Mouse (Mus musculus) spleen, postnatal 4 days (tissue): ENCODE results near the gene Cpe.
"Not testable (repeated sequence)": the region's sequence is repeated elsewhere in the genome, so short reads cannot be mapped to it uniquely, and the experiment has no call there.

Experiments used
- DNase-seq, 2 experiments: peaks; one replicate each; pipeline ENCODE4 v3.0.0; 2022; ENCODE audit warnings: low spot score in 2 of 2

Gene Cpe

DNA sequence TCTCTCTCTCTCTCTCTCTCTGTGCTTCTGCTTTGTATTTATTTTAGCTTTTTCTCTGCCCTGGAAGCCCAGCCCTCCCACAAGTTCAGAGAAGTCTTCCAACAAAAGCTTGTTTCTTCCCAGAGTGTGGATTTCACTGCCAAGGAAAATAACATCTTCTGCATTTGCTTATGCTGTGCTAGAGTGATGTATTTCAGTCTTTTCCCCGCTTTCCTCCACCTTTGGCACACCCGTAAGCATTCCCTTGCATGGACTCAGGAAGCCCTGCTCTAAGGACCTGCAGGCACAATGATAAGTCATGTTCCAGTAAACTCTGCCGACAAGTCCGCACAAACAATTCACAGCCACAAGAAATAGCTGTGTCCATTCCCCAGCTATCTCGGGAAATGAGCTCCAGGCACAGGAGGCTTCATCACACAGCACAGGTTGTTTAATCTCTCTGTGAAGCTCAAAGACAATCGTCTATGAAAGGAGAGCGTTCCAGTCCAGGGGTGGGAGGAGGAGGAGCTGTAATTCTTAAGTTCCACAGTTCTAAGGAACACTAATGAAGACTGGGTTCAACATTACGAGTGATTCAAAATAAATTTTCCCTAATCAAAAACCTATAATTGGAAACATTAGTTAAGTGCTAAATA lies 17.8 kb downstream of the Cpe start:
- no peak for DNase-seq

DNA sequence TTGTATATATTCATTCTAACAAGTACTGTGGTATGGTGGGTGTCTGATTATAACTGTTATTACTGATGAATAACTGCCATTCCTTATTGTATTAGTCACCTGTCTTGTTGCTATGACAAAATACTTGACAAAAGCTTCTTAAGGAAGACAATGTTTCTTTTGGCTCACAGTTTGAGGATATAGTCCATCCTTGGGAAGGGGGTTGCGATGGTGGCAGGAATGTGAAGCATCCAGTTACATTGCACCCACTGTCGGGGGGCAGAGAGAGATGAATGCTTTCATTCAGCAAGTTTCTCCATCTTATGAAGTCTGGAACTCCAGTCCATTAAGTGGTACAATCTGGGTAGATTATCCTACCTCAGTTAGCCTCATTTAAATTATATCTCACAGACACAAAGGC lies 19.9 kb downstream of the Cpe start:
- no peak for DNase-seq

DNA sequence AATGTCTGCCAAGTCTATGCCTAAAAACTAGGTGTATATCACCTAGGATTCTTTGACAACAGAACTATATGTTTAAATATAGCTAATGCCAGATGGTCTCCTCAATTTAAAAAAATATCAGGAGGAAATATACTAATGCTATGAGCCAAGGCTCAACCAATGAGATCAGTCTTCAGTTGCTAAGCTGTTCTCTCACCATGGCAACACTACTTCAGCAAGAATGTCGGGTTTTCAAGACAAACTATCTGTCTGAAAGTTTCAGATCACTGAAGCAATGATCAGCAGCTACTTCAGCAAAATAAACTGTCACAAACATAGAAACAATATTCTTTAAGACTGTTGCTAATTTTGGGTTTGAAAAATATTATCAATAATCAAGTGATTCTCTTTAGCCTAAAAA lies 20.9 kb downstream of the Cpe start:
- DNase-seq = no peak

DNA sequence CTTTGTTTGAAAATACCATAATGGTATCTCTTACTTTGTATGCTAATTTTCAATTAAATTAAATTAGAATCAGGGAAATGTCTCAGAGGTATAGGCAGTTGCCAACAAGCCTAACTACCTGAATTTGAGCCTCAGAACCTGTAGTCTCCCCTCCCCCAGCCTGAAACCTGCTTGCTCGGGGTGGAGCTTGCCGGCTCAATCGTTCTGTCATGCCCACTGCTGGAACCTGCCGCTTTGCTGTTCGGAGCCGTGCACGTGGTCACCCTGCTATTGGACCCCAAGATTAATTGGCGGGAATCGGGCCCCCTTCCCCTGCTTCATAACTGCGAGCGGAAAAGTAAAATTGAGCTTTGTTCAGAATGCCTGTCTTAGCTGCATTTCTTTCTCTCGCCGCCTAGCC lies 26.5 kb downstream of the Cpe start:
- not testable (repeated sequence) for DNase-seq

DNA sequence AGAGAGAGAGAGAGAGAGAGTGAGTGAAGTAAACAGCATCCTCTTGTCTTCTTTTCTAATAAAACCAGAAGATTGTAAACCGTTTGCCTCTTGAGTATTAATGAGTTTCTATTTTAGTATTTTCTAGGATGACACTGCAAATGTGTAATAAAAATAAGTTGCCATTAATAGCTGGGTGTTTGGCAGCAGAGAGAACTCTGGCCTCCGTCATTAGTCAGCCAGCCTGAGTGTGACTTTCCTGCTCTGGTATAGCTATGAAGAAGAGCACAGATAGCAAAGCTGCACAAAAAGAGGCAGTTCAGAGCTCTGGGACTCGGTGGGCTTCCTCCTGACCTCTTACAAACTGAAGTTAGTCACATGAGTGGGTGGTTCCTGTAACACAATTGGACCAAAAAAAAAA lies 27.3 kb downstream of the Cpe start:
- DNase-seq = no peak

DNA sequence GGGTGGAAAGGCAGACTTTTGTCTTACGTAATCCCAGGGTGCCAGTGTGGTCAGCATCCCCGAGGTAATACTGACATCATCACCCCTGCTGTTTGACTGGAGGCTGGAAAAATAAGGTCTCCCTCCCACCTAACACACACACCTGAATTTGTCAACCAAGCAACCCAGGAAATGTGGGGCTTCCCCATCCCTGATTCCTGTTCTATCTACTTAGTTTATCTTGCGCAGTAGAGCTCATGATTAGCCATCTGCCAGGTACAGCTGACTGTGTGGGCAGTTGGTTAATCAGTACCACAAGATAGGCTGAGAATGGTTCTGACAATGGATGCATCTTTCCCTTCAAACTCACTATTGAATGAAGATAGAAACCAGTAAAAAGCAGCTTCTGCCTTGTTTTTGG lies 28.0 kb downstream of the Cpe start:
- no peak for DNase-seq

DNA sequence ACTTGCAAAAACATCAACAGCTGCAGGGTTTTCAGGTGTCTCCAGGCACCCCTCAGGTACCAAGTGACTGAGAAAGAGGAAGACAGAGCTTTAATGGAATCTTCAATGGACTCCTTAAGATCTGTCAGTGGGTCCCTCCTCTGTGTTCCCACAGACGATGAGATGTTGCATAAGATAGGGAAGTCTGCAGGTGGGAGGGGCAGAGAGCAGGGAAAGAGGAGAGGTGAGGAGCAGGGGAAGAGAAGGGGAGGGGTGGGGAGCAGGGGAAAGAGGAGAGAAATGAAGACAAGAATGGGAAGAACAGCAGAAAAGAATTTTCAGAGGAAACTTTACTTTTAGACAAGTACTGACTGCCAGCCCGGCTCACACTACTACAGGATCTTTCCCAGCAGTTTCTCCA lies 28.5 kb downstream of the Cpe start:
- DNase-seq = no peak

DNA sequence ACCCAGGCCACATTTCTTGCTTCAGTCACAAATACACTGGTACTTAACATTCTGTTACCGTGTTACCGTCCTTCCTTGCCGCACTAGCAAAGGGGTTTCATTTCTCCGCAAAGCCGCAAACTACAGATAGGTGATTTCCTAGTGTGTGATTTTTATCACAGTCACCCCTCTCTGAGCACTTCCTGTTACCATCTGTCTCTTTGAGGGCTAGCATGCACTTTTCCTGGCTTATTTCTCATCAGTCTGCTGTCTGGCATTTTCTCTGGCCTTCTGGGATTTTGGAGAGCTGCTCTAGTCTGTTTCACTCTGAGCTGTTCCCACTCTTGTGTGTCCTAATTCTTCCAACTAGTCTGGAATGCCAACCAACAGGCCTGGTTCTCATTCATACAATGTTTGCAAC lies 33.8 kb downstream of the Cpe start:
- no peak for DNase-seq

DNA sequence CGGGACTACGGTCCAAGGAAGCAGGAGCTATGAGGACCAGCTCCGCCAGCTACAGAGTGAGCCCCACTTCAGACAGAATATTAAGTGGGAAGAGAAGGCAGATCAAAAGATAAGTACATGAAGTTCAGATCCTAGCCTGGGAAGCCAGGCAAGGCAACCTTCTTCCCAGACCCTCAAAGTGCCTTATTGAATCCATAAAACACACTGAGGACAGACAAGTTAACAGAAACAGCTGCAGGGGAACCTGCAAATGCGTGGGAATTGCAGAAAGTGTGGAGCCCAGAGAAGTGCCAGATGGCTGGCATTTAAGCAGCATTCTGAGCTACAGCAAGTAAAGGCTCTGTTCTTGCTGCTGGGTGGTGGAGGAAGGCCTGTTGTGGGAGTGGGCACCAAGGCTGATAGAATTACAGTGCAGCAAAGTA lies 34.9 kb downstream of the Cpe start:
- no peak for DNase-seq

DNA sequence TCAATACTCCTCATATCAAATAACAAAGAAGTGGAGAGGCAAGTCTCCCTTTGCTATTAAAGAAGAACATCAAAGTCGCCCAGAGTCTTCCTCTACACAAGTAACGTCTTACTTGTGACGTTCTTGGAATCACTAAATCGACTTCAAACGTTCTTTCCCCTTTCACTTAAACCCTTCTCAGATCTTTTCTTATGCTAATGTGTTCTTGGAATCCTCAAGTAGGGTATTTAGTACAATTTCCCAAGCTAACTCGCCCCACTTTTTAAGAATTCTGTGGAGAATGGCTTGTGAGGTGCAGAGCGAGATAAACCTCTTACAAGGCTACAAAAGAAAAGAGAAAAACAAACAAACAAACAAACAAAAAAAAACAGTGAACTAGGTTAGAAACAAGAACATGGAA lies 35.3 kb downstream of the Cpe start:
- no peak for DNase-seq

DNA sequence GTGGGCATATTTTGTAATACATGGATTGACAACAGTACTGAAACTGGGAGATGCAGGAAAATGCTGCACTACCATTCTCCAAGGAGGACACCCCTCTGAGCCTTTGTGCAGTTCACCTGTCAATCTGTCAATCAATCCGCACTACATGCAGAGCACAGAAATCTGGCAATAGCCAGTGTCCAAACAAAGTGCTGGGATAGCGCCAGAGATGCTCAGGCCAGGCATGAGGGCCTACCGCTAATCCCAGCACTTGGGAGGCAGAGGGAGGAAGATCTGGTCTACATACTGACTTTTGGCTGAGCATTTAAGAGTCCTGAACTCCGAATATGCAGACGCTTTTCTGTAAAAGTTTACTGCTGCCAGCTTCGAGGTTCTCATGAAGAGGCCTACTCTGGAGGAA lies 37.0 kb downstream of the Cpe start:
- DNase-seq = no peak

DNA sequence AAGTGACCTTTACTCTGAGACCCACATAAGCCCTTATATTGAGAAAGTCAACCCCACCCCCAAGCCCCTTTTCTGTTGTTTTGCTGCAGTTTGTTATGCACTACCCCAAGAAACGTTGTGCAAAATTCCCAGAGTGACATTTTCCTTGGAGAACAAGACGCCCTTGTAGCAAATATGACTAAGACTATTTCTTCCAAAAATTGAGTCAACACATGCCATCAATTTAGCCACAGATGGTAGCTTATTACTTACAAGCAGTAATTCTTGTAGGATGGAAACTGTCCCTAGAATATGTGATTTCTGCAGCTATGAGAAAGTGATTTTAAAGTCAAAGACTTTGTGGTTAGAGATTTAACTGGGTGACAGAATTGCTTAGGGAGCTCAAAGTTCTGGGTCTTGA lies 37.8 kb downstream of the Cpe start:
- no peak for DNase-seq

DNA sequence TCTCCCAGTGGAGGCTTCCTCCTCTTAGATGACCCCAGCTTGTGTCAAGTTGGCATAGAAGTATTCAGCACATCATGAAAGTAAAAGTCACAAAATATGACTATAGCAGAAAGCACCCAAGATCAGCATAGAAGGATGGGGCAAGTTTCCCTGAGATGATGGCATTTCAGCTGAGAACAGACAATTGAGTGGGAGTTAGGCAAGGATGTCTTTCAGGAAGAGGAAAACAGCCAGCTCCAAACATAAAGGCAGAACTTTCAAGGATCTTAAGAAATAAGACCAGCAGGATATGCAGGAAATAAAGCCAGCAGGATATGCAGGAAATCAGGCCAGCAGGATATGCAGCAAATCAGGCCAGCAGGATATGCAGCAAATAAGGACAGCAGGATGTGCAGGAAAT lies 40.6 kb downstream of the Cpe start:
- DNase-seq = no peak

DNA sequence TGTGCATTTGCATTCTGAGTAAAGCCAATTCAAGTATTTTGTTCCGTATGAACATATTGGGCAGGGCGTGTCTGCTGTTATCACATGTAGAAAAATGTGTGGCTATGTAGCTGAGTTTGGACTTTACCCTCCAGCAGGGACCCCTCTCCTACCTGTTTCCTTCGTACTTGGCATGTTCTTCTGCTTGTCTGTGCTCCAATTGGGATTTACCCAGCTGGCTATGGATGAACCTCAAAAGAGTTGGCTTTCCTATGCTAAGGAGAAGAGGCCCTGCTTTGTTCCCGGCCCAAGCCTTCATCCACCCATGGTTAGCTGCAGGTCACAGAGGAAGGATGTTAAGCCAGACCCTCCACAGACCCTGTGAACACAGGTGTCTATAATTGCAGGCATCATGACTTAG lies 44.8 kb downstream of the Cpe start:
- no peak for DNase-seq

DNA sequence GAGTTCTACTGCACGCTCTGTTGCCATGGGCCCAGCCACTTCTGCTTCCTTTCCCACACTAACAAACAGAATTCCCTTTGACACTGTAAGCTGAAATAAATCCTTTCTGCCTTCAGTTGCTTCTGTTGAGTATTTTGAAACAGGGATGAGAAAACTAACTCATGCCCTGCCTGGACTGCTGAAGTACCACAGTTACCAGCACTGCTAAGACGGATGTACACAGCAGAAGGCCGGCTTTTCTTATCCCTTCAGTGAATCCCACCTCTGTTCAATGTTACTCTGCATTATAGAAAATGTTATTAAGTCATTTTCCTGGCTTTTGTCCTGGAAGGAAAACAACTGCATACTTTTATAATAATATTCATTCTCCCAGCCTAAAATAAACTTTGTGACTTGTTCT lies 45.7 kb downstream of the Cpe start:
- DNase-seq = no peak

DNA sequence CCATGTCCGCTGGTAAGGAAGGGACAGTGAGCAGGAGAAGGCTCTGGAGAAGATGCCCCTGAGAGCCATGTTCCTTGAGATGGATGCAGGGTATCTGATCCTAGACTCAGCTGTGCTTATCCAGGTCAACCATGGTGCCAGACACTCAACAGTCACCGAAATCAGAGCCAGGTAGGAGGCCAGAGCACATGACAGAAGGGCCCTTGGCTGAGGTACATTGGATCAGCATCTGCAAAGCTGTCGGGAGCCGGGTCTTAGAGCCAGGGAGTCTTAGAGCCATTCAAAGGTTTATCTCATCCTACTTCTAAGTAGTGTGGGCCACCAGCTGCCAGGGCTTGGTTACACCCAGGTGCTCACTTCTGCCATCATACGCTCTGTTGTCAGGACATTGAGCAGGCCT lies 46.4 kb downstream of the Cpe start:
- no peak for DNase-seq

DNA sequence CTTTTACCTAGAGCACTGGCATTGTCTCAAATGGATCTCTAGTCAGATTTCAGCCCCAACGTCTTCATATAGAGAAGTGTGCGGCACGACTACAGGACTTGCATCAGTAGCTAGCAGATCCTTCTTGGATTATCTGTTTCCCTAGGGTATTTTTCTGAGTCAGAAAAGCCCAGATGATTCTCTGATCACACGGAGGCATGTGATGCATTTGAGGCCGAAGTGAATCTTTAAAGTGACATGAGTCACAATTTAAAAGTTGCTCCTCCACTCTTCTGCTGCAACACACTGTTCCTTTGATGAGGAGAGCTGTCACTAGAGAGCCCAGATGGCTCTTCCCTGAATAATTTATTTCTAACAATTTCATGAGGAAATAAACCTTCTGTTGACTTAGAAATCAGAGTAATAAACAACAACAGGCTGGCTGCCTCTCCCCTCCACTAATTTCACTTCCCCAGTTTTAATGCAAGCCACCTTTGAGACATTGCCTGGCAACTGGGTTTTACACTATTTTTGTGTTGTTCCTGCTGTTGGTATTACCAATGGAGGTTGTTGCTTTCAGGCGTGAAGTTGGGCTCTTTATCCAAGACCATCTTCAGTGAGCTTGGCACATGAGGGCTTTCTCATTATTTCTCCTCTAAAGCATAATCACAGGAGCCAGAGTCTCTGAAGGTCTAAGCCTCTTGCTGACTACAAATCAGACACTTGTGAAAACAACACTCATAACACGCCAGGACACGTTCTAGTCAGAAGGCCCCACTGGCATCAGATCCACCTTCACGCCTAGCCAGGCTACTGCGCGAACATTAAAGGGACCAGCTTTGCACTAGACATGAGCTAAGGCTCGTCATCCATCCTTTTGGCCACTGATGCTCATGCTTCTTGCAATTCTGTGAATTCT lies 48.5 kb downstream of the Cpe start:
- no peak for DNase-seq

DNA sequence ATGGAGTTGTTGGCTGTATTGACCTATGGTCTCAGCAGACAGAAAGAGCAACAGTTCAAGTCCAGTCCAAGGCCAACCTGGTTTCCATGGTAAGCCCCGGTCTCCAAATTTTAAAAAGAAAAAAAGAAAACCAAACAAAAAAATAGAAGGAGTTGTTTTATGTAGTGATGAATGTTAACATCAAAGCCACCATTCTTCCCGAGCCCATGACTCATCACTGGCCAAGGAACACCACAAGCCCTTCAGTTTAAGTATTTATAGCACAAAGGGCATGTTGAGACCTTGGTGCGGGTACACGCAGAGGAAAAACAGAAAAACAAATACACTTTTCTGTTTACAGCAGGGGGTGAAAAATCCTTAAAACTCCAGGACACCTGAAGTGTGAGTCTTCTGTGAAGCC lies 49.5 kb downstream of the Cpe start:
- DNase-seq = no peak

DNA sequence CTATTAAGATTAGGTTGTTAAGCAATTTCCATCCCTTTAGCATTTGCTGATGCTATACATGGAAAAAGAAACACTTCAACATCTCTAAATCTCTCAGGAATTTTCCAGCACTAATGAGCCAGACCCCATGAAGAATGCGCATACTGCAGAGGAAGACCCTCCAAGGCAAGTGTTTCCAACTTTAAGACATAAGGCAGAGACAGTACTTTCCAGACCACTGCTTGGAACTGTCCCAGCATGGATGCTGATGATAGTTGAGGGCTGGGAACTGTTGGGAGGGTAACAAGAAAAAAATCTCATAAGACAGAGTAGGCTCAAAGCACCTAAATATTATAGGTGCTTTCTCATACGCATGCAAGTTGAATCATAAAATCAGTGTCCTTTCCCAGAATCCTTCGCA lies 50.1 kb downstream of the Cpe start:
- no peak for DNase-seq

DNA sequence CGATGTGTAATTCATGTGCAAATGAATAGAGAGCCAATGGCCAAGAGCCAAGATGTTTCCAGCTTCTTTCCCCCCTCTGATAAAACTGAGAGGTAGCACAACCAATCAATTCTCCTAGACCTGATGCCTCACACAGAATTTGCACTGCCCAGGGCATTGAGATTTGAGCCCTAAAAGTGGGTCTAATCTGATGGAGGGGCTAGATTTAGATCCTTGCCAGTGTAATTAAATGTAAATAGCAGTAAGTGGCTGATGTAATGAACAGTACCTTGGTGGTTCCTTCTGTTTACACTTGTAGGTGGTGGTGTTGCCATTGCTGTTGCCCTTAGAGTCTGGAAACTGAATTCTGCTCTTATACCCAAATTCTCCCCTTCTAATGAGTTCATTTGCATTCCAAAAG lies 52.3 kb downstream of the Cpe start:
- DNase-seq = no peak

DNA sequence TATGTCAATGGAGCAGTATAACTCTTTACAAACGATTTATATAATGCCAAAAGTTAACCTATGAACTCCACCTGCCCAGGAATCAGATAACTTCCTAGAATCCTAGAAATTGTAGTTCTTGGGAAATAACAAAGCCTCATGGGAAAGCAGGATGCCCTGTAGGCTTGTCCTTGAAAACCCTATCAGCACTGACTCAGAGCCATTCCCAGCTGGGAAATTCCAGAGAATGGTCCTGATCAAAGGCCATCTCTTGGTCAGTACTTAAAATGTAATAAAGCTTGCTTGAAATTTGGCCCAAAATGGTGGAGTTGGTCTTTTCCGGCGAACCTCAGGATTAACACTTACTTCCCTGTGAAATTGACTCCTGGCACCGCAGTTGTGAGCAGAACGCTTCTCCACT lies 53.2 kb downstream of the Cpe start:
- DNase-seq = no peak

DNA sequence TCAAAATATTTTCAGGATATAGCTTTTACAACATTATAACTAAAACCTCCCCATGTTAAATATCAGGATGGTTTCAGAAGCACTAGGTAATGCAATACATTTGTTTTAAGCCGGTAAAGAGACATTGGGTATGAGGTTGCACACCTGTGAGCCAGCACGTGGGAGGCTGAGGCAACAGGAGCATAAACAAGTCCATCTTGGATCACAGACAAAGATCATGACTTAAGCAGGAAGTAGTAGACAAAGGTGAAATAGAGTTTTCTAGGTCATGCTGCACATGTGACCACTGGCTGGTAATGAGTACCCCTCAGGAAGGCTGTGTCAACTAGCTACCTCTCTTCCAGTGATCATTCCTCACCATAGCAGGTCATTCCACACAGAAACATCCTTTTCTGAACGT lies 58.0 kb downstream of the Cpe start:
- DNase-seq = no peak

DNA sequence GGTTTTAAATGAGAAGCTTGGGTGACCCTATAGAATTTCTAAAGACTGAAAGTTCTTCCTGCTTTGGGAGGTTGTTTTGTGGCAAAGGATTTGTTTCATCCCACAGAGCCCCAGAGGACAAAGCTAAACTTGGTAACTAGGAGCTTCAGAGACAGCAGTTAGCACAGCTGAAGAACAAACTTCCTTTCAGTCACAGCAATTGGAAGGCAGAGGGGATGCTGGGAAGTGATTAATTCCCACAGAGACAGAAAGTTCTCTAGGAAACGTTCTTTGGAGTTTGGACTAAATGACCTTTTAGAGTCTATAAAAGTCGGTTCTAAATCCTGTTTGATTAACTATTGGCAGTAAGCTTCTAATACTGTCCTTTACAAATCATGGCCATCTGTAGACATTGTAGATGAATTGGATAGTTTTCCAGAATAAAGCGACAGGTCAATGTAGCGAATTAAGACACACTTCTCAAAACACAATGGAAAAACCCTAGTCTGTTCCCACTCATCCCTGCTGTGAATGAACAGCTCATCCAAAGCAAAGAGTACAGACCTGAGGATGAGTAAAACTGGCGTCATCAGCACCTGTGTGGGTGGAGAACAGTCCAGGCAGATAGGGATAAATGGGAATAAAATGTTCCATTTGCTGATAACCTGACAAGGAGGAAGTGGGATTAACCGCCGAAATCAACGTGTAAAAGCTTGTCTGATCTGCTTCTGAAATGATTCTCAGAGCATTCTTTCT lies 58.6 kb downstream of the Cpe start:
- DNase-seq = no peak
